Mouse (Mus musculus) CD8-positive naive resting alpha-beta T cell, adult 2 months (primary cell): ENCODE results near the gene Mindy1.

ENCODE experiments used
- DNase-seq, 2 experiments: peaks; one replicate each; pipeline ENCODE4 v3.0.0; 2022; ENCODE audit warnings: low read depth in 2 of 2, low spot score in 2 of 2

Gene Mindy1

DNA sequence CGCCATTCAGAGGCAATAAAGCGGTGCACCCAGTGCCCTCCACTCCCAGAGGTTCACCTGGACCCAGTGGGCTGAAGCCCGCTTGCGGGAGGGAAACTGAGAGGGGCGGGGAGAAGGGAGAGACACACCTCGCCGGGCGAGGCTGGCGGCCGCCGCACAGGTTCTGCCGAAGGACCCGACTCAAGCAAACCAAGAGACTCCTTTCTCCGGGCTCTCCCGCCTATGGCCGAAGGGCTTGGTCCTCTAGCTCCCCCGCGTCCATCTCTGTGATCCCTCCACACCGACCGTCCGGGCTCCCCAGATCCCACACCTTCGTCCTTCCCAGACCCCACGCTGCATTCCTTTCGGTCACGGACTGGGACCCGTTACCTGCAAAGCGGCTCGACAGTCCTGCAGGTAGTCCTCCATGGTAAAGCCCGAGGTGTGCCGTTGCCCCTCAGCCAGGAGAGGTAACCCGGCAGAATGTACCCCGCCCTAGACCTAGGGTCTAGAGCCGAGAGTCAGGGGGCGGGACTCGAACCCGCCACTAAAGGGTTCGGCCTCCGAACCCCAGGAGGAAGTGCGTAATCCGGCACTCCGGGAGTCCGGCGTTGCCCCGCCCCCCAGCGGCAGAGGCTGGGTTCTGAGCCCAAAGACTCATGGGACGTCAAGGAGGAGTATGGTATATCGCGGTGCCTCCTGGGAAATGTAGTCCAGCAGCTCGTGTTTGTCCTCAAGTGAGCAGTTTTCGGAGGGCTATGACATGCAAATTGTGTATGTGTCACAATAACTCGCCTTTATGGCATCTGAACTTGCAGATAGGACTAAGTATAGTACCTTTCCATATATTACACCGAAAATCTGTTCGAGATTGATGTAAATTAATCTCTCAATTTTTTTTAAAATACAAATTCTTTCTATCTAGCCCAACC is at the start of gene Mindy1, which contains the start of gene Prune1:
Mindy1 (plus strand) TSS at position 130 of the 911 bp plus-strand sequence.
Prune1 (minus strand) TSS at position 861 of the 911 bp plus-strand sequence.
- DNase-seq: peak; percentile 96 to 97

DNA sequence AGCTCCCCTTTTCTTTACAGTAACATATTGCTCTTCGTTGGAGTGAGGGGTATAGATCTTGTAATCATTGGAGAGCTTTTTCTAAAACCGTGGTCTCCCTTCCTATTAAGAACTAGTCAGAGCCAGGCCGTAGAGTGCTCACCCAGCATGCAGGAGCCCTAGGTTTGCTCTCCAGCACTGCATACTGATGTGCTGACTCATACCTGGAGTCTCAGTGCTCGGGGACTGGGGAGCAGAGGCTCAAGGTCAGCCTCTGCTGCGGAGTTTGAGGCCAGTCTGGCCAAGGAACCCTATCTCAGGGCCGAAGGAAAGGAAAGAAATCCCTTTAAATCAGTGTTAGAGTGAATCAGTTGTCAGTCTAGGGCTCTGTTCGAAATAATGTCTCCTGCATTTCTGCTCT is 48.4 kb upstream of the Mindy1 start:
- no peak for DNase-seq

DNA sequence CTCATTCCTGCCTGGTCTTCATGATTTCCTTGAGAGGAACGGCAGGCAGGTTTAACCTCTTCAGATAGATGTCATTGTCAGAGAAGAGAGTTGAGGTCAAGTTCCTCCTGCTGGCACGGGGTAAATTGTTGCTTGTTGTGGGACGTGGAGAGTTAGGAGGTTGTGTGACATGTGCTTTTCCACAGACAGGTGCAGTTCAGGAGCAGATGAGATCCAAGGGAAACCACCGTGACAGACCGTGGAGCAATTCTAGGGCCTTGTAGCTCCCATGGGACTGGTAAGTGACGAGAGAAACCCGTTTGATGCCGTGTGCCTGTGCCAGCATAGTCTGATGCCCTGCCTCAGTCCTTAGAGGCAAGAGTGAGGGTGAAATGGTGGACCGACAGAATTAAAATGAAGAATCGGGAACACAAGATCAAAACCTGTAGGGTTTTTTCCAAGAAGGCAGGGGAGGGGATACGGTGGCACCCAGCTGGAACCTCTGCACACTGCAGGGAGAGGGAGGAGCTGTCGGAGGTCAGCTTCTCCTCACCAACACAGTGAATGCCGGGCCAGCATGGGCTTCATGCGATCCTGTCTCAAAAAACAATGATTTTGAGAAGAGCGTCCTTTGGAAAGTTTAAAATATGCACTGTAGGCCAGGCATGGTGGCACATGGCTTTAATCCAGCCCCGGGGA is 47.7 kb upstream of the Mindy1 start:
- DNase-seq: no peak

DNA sequence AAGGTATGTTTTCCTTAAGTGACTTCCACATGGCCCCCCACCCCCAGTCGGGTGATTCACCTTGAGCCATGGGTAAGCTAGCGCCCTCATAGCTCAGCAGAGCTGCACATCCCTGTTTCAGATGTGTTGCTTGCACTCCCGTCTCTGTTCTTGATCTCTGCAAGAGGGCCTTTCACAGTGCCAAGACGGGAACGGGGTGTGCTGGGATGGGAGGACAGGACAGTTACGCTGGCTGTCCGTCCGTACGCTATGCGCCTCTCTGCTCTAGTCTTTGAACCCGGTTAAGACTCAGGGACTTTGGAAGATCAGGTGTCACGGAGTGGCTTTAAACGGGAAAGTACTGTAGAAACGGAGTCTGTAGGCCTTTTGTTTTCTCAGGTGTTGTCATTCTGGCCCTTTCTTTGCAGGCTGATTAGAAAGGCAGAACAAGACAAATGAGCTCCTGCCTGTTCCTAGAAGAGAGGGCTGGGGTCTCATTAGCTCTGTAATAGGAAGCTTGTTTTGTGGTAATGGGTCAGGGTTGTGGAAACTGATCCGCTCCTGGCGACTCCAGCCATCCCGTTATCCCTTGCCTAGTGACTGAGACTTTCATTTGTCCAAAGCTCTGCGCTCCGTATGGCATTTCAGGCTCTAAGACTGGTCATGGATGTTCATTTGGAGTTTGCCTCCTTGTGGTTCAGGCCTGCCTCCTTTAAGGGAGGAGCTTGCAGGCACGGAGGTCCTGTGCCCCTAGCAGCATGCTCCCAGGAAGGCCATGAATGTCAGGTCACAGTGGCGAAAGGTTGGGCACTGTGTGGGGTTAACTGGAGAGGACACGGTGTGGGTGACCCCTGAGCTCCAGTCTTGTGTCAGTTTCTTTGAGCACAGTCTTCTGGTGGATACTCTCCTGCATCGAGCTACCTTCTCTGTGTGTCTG is 45.5 kb upstream of the Mindy1 start:
- DNase-seq: no peak

DNA sequence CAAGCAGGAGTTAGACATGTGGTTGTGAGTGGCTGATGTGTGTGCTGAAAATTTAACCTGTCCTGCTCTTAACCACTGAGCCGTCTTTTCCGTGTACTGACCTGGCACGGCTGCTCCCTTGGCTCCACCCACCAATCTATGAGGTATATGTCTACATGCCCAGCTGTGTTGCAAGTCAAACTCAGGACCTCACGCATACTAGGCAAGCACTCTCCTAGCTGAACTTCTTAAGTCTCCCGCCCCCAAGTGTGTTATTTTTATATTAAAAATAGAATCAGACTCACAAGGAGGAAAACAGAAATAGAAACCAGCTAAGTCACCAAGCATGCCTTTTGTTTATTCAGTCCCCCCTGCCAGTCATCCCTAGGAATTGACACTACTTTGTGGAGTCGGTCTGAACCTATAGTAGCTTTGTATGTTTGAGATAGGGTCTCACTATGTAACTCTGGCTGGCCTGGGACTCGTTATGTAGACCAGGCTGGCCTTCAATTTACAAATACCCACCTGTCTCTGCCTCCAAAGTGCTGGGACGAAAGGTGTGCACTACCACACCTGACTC is 43.5 kb upstream of the Mindy1 start:
- no peak for DNase-seq

DNA sequence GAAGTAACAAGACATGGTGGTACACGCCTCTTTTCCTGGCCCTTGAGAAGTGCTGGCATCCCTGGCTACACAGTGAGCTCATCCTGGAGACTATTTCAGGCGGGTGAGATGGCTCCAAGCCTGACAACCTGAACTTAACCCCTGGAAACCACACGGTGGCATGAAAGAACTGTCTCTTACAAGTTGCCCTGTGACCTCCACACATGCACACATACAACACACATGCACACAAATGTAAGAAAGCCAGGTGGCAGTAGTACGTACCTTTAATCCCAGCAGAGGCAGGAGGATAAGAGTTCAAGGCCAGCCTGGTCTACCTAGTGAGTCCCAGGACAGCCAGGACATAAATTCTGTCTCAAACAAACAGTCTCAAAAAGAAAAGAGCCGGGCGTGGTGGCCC is 42.1 kb upstream of the Mindy1 start:
- DNase-seq: no peak

DNA sequence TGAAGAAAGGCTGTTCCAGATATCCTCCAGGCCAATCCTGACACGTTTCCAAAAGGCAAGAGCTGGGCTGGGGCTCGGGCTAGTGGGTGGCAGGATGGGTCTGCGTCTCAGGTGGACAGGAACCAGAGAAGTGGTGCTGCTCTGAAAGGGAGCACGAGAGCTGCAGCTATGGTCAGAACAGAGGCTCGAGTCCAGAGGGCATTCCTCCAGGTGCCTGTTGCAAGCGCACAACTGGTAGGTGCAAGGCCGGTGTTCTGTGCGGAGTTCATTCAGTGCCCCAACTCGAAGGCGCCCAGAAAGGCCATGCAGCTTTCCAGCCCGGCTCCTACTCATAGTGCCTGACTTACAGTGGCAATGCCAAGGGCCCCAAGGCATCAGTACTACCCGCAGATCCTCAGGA is 41.2 kb upstream of the Mindy1 start:
- DNase-seq: no peak

DNA sequence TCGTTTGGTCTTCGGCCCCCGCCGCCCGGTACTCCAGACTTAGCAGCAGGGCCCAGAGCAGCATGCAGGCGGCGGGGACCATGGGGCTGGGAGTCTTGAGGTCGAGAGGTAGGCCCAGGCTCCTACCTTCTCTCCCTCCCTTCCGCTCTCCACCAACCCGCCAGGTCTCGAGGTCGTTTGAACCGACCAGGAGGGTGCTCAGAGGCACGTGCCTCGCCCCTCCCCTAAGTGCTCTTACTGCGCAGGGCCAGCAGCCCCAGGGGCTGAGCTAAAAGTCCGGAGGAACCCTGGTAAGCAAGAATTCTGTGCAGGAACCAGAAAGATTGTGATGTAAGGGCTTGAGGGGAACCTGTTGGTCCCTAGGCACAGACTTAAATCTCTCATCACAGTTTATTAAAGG is 40.2 kb upstream of the Mindy1 start:
- no peak for DNase-seq

DNA sequence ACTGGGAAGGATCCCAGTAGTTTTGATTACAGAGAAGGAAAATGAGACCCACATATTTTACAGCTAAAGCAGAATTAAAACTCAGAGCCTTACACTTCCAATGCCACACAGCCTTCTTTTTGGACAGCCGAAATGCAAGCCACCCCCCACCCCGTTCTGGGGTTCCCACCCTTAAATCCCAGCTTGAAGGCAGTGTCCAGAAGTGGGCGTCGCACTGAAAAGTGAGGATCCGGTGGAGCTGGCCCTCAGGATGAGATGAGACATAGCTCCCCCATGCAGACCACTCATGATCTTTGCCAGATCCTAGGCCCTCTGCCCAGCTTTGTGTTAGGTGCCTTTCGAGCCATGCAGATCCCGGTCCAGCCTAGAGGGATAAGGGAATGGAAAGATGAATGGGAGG is 39.6 kb upstream of the Mindy1 start, which contains the start of gene Gm128:
Gm128 (minus strand) TSS at position 101 of the 400 bp plus-strand sequence.
- no peak for DNase-seq

DNA sequence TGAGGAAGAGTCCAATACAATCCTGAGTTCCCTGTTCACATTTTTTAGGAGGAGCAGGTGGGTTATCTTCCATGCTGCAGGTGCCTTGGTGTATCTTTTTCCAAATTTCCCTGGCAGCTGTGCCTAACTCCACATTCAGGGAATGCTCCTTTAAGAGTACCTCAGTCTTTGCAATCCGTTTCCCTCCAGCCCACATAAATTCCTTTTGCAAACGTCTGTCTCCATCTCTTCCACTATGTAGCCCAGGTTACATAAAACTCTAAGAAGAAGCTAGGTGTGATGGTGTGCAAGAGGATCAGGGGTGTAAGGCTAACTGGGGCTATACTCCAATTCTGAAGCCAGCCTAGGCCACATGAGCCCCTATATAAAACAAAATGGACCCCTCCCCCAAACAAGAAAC is 38.1 kb upstream of the Mindy1 start:
- no peak for DNase-seq

DNA sequence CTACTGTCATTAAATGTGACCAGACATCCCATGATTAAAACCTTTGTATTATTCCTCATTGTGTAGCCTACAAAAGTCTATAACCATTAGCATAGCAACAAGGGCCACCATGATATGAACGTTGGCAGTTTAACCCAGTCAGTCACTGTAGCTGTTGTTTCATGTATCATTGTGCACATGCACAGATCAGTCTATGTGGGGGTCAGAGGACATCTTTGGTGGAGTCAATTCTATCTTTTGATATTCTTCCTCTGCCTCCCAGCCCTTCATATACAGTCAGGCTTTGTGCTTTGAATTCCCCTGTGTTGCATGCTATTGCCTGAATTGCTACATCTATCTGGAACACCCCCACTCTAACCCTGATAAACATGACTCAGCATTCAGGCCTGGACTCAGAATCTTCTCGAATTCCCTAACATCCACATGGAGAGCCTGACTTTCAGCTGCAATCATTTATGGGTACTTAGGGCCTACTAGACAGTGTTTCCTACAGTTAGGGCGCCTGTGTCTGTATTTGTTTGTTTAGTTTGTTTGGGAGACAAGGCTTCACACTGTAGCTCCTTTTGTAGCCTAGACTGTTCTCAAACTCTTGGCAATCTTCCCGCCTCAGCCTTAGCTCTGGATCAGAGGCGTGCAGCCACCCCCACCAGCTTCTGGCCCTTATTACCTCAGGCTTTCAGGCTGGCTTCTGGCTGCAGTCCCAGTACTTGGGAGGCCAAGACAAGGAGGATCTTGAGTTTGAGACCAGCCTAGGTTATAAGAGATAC is 34.5 kb upstream of the Mindy1 start:
- no peak for DNase-seq

DNA sequence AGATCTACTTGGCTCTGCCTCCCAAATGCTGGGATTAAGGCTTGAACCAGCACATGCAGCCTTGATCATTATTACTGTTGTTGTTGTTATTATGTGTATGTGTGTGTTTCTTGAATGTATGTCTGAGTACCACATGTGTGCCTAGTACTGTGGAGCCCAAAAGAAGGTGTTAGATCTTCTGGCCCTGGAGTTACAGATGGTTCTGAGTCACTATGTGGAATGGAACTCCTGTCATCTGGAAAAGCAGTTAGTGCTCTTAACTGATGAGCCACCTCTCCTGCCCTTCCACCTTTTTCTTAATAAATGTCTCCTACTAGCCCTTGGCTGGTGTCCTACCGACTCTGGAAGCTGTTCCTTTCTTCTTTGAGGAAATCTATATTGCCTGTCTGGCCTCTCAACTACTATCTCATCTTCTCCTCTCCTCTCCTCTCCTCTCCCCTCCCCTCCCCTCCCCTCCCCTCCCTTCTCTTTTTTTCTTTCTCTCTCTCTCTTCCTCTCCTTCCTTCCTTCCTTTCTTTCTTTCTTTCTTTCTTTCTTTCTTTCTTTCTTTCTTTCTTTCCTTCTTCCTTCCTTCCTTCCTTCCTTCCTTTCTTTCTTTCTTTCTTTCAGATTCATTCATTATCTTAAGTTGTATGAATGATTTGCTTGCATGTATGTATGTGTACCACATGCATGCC is 33.3 kb upstream of the Mindy1 start:
- no peak for DNase-seq

DNA sequence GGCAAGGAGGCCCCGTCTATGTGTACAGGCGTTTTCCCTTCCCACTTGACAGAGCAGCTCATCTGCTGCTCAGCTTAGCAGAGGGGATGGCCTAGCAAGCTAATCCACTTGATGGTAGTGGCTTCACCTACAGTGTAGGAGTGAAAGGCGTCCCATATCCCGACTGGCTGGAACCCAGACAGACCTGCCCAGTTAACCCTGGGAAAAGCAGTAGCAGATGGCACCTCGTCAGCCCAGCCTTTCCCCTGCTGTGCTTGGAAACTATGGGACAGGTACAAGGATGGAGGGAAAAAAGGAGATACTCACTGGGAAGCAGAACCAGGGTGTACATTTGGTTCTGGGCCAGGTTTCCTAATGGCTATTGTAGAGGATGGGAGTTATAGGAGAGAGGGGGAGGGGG is 30.8 kb upstream of the Mindy1 start:
- no peak for DNase-seq

DNA sequence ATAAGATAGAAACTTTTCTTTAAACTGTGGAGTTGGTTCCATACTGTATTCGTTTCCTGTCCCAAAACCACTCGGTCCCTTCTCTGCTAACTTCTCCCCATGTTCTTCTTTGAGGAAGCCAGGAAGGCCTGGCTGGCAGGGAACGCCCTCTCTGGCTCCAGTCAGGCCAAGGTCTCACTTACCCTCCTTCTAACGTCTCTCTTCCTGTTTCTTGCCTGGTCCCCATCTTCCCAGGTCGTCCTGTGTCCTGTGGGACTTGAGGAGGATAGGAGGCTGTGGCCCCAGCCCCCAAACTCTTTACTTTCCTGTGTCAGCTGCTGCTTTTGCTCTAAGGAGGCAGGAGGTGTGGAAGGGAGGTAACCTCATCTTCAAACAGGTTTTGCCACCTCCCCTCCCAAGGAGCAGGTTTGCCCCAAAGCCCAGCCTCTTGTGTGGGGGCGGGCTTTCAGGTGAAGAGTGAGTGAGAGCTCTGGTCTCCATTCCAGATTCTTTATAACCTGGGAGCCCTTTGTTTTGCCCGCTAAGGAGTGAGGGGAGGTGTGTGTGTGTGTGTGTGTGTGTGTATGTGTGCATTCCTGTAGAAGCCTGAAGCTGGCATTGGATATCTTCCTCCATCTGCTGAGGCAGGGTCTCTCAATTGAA is 30.2 kb upstream of the Mindy1 start, which contains the start of gene Bnipl:
Bnipl (minus strand) TSS at position 411 of the 642 bp plus-strand sequence.
- DNase-seq: no peak

DNA sequence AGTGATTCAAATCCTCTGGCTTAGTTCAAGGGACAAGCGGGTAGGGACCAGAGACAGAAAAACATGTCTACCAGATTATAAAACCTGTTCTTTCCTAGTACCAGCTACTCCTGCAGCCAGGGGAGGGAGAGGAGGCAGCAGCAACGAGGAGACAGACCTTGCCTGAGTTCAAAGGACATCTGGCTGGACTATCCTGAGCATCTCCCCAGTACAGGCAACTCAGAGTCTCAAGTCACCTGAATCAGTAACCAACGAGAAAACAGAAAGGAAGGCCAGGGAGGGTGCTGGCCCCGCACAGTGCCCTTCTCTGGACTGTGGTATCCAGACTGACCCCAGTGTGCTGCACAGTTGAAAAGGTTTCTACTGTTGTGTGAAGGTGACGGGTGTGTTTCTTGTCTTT is 24.2 kb upstream of the Mindy1 start:
- DNase-seq: no peak

DNA sequence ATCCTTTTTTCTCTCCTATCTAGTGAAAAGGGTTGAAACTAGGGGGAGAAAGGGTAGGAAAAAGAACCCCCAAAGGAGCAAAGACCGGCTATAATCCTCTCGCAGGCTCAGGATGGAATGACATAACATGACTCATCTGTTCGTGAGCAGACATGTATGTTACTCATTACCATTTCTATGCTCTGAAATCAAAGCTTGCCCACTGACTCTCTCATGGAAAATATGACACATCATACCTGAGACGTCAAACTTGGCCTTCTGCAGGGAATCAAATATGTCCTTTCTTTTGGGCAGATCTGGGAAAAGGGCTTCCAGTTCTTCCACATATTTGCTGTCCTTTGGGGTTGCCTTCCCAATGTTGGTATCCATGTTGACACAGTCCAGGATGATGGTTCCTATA is 19.2 kb upstream of the Mindy1 start:
- DNase-seq: no peak

DNA sequence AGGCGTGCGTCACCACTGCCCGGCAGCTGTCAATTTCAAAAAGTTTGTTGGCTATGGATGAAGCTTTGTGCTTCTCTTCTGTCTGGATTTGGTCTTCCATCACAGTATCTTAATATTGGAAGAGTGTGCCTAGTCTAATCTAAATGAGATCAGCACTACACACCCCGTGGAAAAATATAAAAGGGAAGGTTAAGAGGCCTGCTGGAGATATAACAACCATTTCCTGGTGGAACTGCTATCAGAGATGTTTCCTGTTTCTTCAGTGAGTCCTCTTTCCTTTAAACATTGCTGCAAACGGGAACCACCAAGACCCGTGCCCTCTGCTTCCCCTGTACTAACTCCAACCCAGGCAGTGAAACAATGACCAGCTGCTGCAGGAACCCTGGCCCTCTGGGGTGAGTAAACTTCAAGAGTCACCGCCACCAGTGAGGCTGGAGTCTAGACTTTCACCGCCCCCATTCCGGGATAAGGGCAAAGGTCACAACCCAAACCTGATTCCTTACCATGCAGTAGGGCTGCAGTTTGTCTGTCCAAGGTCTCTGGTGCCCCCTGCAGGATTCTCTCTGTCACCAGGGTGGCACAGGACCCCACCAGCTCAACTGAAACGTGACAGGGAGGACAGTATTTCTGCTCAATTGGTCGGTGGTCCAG is 17.9 kb upstream of the Mindy1 start:
- DNase-seq: peak; percentile 66 to 81

DNA sequence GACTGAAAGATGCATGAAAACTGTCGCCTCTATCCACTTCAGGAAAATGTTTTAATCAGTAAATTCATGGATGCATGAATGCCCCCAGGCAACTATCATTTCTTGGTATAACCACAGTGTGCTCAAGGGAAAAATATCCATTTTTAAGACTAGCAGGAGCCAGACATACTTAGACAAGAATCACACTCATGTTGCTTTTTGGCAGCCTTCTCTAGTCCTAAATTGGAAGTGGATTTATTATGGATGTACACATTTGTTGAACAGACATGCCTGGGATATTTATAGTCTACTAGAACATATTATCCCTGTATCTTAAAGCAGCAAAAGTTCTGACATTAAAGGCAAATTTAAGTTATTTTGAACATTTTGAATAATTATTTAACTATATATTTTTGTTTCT is 16.4 kb upstream of the Mindy1 start:
- DNase-seq: no peak

DNA sequence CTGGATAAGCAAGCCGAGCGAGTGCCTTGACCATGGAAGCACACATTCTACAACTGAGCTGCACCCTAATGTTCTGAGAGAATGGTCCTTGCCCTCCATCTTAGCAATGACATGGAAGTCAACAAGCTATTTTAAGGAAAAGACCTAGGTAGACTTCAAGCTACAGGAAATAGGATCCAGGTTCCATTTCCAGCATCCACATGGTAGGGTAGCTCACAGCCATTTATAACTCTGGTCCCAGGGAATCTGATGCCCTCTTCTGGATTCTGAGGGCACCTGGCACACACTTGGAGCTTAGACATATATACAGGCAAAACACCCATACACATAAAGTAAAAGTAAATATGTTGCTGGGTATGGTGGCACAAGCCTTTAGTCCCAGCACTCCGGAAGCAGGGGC is 15.1 kb upstream of the Mindy1 start:
- no peak for DNase-seq
